Mouse (Mus musculus) neural tube, embryonic 14.5 days (tissue): Measurements from ENCODE around the gene Pvalb. TPM values are rescaled to one million over a fixed set of nuclear protein-coding genes. Genes with fewer than 3 reads are reported as not detected.

Experiments
- ATAC-seq: fragments of 200-750 bp; cut with Nextera tagmentation; 2 replicates; pipeline ENCODE4 v1.8.0; 2017; ENCODE audit warnings: low read depth, mild to moderate bottlenecking, moderate TSS enrichment, moderate library complexity
- H3K27ac ChIP-seq: fragments of 300-500 bp; sonication (generic); 2 replicates; pipeline ENCODE4 v1.5.1; 2014; ENCODE audit warnings: low read depth, mild to moderate bottlenecking, control low read depth, low read length, moderate library complexity, mixed read lengths
- H3K27me3 ChIP-seq: fragments of 300-500 bp; sonication (generic); 2 replicates; pipeline ENCODE4 v1.6.1; 2014; ENCODE audit warnings: low read length; ENCODE audit not compliant: control insufficient read depth, insufficient read depth
- H3K36me3 ChIP-seq: fragments of 300-500 bp; sonication (generic); 2 replicates; pipeline ENCODE4 v1.6.1; 2014; ENCODE audit warnings: low read length, mixed read lengths; ENCODE audit not compliant: control insufficient read depth, insufficient read depth
- H3K4me1 ChIP-seq: fragments of 300-500 bp; sonication (generic); 2 replicates; pipeline ENCODE4 v1.6.1; 2014; ENCODE audit warnings: low read length; ENCODE audit not compliant: control insufficient read depth, insufficient read depth
- H3K4me2 ChIP-seq: fragments of 300-500 bp; sonication (generic); 2 replicates; pipeline ENCODE4 v1.6.1; 2014; ENCODE audit warnings: mild to moderate bottlenecking, low read depth, low read length, control low read depth
- H3K4me3 ChIP-seq: fragments of 300-500 bp; sonication (generic); 2 replicates; pipeline ENCODE4 v1.5.1; 2014; ENCODE audit warnings: low read depth, low read length, control low read depth, mixed read lengths
- H3K9ac ChIP-seq: fragments of 300-500 bp; sonication (generic); replicated peaks from 2 replicates; pipeline ENCODE4 v1.6.1; 2014; ENCODE audit warnings: low read depth, mild to moderate bottlenecking, control low read depth, low read length, mixed read lengths
- H3K9me3 ChIP-seq: fragments of 300-500 bp; sonication (generic); 2 replicates; pipeline ENCODE4 v1.6.1; 2016; ENCODE audit warnings: low read length; ENCODE audit not compliant: control insufficient read depth
- WGBS: fragments of 180-500 bp; shearing (Covaris S2); extraction: QIAGEN DNeasy Blood & Tissue Kit; methylation state at CpG from one replicate; pipeline ENCODE4 v1.1.7; 2014; 5-methylcytosine and 5-hydroxymethylcytosine counted together
- polyA plus RNA-seq: library from polyadenylated mRNA; unstranded; fragments of >200 nt; fragmentation: Nextera tagmentation; extraction: Ambion mirVana; gene quantifications from 2 replicates; pipeline ENCODE4 v1.2.1, GENCODE M21; 2014

Pvalb gene
- polyA plus RNA-seq, 1 experiment from 2014 or later, result 0.56 TPM

- no peaks in the 10 kb centered on the region for H3K9me3 ChIP-seq
- H3K4me1 ChIP-seq, result peaks cover 4% of the 10 kb centered on the region; the same call in 1 of the 2 replicates
- 42% methylated on average over 3 of the region's 3 CpGs for WGBS
- no peak overlapping the region for H3K4me2 ChIP-seq
- no peak overlapping the region for H3K4me3 ChIP-seq
- no peak overlapping the region for H3K9ac ChIP-seq
- no peak overlapping the region for H3K27ac ChIP-seq
- H3K36me3 ChIP-seq, result no peaks in the 10 kb centered on the region
- ATAC-seq, result peak; percentile 49; the same call in 1 of the 2 replicates
- H3K27me3 ChIP-seq, result peaks cover 16% of the 10 kb centered on the region; the same call in 1 of the 2 replicates
Observed at GRCm38 (mm10) chr15:78205192-78205591, 1.0 kb downstream of the Pvalb start.

DNA sequence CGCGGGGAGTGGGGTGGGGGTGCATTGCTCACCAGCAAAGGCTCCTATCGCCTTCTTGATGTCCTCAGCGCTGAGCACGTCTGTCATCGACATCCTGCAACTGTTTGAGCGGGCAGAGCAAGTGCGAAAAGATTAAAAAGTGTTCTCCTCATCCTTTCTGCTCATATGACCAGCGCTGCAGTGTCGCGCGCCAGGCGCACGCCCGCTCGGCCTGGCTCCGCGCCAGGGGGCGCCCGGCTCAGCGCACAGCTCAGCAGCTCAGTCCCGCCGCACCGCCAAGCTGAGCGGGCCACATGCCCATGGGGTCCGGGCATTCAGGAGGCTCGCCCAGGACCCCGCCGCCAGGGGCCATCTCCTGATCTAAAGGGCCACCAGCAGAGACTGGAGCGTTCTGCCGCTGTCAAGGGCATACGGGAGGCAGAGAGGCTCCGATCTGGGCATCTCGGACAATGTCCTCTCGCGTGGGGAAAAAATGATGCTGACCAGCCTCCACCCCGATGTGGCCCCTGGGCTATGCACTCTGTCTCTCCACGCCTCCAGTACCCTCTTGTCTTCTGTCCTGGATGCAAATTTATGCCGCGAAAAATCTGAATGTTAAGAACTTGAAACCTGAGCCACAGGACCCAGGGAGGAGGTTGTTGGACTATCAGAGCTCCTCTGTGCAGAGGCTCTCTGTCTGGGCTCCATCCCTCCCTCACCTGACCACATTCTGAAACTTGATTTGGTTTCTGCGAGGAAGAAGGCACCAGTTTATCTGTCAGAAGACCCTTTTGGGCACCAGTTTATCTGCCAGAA is 1.9 kb downstream of the Pvalb start:
- 2% methylated on average over 41 of the region's 41 CpGs for WGBS
- peak overlapping the region; percentile 29 for H3K4me3 ChIP-seq
- peaks cover 4% of the 10 kb centered on the region; the same call in 1 of the 2 replicates for H3K4me1 ChIP-seq
- peak overlapping the region; percentile 53; the same call in 1 of the 2 replicates for H3K9ac ChIP-seq
- ATAC-seq, result peak; percentile 81
- H3K9me3 ChIP-seq, result no peaks in the 10 kb centered on the region
- no peaks in the 10 kb centered on the region for H3K36me3 ChIP-seq
- H3K4me2 ChIP-seq, result peak overlapping the region; percentile 53
- H3K27ac ChIP-seq, result no peak overlapping the region
- H3K27me3 ChIP-seq, result peaks cover 16% of the 10 kb centered on the region; the same call in 1 of the 2 replicates

DNA sequence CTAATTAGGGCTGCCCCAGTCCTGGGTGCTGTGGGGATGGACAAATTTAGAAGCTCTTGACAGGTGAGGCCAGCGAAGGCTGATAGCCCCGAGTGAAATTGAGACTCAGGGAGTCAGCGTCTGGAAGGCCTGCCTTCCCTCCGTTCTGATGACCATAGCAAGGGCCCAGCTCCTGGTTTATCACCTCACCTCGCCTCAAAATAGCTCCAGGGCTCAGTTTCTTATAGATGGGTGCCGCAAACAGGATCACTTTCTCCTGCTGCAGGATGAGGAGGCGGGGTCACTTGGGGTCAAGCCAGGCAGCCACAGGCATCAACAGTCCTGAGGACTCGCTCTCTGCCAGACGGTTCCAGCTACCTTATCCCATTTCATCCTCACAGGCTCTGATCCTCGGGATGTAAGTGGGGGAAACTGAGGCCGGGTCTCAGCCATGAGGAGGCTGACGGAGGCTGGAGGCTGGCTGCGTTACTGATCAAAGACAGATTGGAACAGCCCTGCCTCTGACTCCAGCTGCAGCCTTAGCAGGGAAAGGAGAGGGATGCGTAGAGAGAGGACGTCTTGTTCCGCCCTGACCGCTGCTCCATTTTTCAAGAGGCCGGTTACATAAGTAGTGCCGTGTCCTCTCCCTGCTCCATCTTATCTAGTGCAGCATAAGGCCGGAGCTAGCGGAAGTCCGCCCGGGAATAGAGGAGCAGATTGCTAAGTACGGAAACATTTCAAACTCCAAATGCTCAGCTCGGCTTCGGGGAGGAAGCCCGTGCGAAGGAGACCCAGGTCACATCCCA is 10.9 kb downstream of the Pvalb start:
- no peak overlapping the region for H3K4me2 ChIP-seq
- ATAC-seq, result no peak
- no peaks in the 10 kb centered on the region for H3K9me3 ChIP-seq
- no peak overlapping the region for H3K27ac ChIP-seq
- H3K9ac ChIP-seq, result no peak overlapping the region
- H3K4me3 ChIP-seq, result no peak overlapping the region
- H3K27me3 ChIP-seq, result no peaks in the 10 kb centered on the region
- H3K36me3 ChIP-seq, result no peaks in the 10 kb centered on the region
- H3K4me1 ChIP-seq, result no peaks in the 10 kb centered on the region
- 83% methylated on average over 28 of the region's 28 CpGs for WGBS

DNA sequence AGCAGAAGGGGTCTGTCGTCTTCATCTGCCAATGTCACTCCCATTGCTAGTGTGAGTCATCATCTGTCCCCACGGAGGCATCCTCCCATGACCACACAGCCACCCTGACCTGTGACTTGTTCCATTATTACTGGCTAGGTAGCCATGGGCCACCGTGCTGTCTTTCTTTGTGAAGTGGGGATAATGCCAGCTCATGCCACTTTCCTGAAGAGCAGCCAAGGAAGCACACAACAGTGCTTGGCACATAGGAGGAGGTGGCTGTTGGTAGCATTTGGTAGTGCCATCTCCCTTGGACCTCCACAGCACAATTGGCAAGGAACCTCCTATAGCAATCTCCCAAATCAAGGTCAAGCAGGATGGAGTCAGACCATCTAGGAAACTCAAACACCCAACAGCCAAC is 11.9 kb downstream of the Pvalb start:
- 75% methylated on average over 3 of the region's 3 CpGs for WGBS
- Histone ChIP-seq H3K9ac (no peak overlapping the region), H3K36me3 (no peaks in the 10 kb centered on the region), H3K4me3 (no peak overlapping the region), H3K4me1 (no peaks in the 10 kb centered on the region), H3K27me3 (no peaks in the 10 kb centered on the region), H3K9me3 (no peaks in the 10 kb centered on the region), H3K27ac (no peak overlapping the region), H3K4me2 (no peak overlapping the region)
- ATAC-seq, result no peak

GRCm38 (mm10) chr15:78189636-78190035 is 16.6 kb downstream of the Pvalb start:
- 94% methylated on average over 7 of the region's 7 CpGs for WGBS
- no peaks in the 10 kb centered on the region for H3K36me3 ChIP-seq
- H3K27me3 ChIP-seq, result no peaks in the 10 kb centered on the region
- H3K4me3 ChIP-seq, result no peak overlapping the region
- no peak overlapping the region for H3K4me2 ChIP-seq
- no peak overlapping the region for H3K27ac ChIP-seq
- no peaks in the 10 kb centered on the region for H3K4me1 ChIP-seq
- H3K9me3 ChIP-seq, result no peaks in the 10 kb centered on the region
- no peak overlapping the region for H3K9ac ChIP-seq
- ATAC-seq, result no peak

DNA sequence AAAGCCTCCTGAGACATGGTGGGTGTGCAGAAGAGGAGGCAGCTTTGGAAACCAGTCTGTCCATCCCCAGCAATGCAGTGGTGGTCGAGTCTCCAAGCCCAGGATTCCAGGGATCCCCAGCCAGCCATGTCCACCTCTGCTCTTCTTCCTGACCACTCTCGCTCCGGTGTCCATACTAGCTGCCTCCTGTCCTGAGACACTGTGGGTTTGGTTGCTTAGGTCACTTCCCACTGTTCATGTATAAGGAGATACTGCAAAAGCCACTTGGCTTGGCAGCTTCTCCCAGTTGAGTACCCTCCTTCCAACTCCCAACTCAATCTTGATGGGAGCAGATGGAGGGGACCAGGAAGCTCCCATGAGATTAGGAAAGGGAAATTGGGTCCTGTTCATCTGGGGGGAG is 17.7 kb downstream of the Pvalb start:
- H3K9ac ChIP-seq, result no peak overlapping the region
- ATAC-seq, result no peak
- no peaks in the 10 kb centered on the region for H3K9me3 ChIP-seq
- H3K4me1 ChIP-seq, result no peaks in the 10 kb centered on the region
- 90% methylated on average over 3 of the region's 3 CpGs for WGBS
- H3K36me3 ChIP-seq, result no peaks in the 10 kb centered on the region
- H3K4me3 ChIP-seq, result no peak overlapping the region
- no peaks in the 10 kb centered on the region for H3K27me3 ChIP-seq
- no peak overlapping the region for H3K4me2 ChIP-seq
- H3K27ac ChIP-seq, result no peak overlapping the region

DNA sequence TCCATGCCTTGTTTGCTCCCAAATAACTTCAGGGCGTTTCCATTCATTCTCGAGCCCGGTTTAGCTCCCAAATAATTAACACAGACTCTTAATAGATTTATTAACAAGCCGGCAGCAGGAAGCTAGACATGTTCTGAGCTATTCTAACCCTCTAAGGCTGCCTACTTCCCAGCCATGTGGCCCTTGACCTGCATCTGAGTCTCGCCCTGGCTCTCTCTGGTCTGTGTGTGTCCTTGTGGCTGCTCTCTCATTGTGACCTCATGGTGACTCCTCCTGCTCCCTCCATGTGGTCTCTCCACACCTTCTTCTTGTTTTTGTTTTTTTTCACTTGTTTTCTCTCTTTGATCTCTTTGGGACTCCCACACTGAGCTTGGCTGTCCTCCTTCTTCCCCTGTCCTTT is 19.3 kb downstream of the Pvalb start:
- Histone ChIP-seq H3K36me3 (no peaks in the 10 kb centered on the region), H3K27me3 (no peaks in the 10 kb centered on the region), H3K4me1 (peaks cover 5% of the 10 kb centered on the region), H3K9me3 (no peaks in the 10 kb centered on the region), H3K27ac (no peak overlapping the region), H3K4me3 (no peak overlapping the region), H3K9ac (no peak overlapping the region), H3K4me2 (no peak overlapping the region)
- 63% methylated on average over 5 of the region's 5 CpGs for WGBS
- ATAC-seq, result no peak

GRCm38 (mm10) chr15:78185609-78186008 is 20.6 kb downstream of the Pvalb start:
- Histone ChIP-seq H3K36me3 (no peaks in the 10 kb centered on the region), H3K4me3 (no peak overlapping the region), H3K27me3 (no peaks in the 10 kb centered on the region), H3K9ac (no peak overlapping the region), H3K27ac (no peak overlapping the region), H3K4me1 (peaks cover 13% of the 10 kb centered on the region), H3K4me2 (no peak overlapping the region), H3K9me3 (no peaks in the 10 kb centered on the region)
- 90% methylated on average over 4 of the region's 4 CpGs for WGBS
- no peak for ATAC-seq

GRCm38 (mm10) chr15:78184855-78185254 is 21.3 kb downstream of the Pvalb start:
- Histone ChIP-seq H3K4me2 (no peak overlapping the region), H3K9ac (no peak overlapping the region), H3K9me3 (no peaks in the 10 kb centered on the region), H3K4me1 (peaks cover 13% of the 10 kb centered on the region), H3K4me3 (no peak overlapping the region), H3K27me3 (no peaks in the 10 kb centered on the region), H3K27ac (no peak overlapping the region), H3K36me3 (no peaks in the 10 kb centered on the region)
- WGBS, result 2% methylated on average over 10 of the region's 10 CpGs
- ATAC-seq, result peak; percentile 66; the same call in 1 of the 2 replicates
